Mouse (Mus musculus): ENCODE data around the gene Arhgap32.

DNA sequence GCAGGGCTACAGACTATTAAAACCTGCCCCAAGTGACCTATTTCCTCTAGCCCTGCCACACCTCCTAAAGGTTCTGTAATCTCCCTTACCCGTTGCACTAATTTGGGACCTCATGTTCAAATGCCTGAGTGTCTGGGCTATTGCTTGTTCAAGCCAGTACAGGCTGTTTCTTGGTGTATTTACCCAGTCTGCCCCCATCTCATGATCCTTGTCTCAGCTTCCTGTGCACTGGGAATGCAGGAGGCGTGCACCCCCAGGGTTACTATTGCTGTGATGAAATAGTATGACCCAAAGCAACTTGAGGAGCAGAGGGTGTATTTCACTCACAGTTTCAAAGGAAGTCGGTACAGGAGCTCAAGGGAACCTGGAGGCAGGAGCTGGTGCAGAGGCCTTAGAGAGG, 26.9 kb downstream of the Arhgap32 start:
- TF ChIP-seq POLR2A (IDR thresholded peaks at IDR 0.05; ENCODE audit: control insufficient read depth, extremely low read depth, insufficient read depth, low read length, poor library complexity) (no peak), CTCF (IDR thresholded peaks at IDR 0.05; ENCODE audit: borderline replicate concordance, control insufficient read depth, extremely low read depth, insufficient read depth, low read length, poor library complexity) (no peak)
